Mouse (Mus musculus): ENCODE data around the gene Nrxn1. TPM values are rescaled to one million over a fixed set of nuclear protein-coding genes. Genes with fewer than 3 reads are reported as not detected.

Nrxn1 gene
- total and polyA plus RNA-seq, 3 experiments = not detected

- Histone ChIP-seq H3K27ac (ENCODE audit: control insufficient read depth, low read depth, low read length) (no peak overlapping the region), H3K27me3 (ENCODE audit: control insufficient read depth in 1 of 2, insufficient read depth in 2 of 2, low read length in 2 of 2) (no peaks in the 10 kb centered on the region), H3K4me1 (ENCODE audit: control insufficient read depth in 1 of 2, insufficient read depth in 2 of 2, low read length in 2 of 2) (no peaks in the 10 kb centered on the region), H3K36me3 (ENCODE audit: control insufficient read depth in 1 of 2, insufficient read depth in 2 of 2, low read length in 2 of 2) (no peaks in the 10 kb centered on the region), H3K4me3 (ENCODE audit: control insufficient read depth in 1 of 2, insufficient read depth in 1 of 2, low read depth in 2 of 2, low read length in 2 of 2) (no peak overlapping the region), H3K9ac (ENCODE audit: control insufficient read depth, low read depth, low read length, poor library complexity, severe bottlenecking) (no peak overlapping the region), H3K9me3 (replicated peaks; ENCODE audit: insufficient read depth, low read length) (no peaks in the 10 kb centered on the region), H3K79me2 (ENCODE audit: control insufficient read depth, insufficient read depth, low read length, poor library complexity) (no peaks in the 10 kb centered on the region)
- TF ChIP-seq BHLHE40 (IDR thresholded peaks at IDR 0.05; ENCODE audit: borderline replicate concordance, low read depth, low read length) (no peak), MAX (IDR thresholded peaks at IDR 0.05; ENCODE audit: low read length) (no peak), TCF12 (IDR thresholded peaks at IDR 0.05; ENCODE audit: low read depth, low read length) (no peak), ZKSCAN1 (IDR thresholded peaks at IDR 0.05; ENCODE audit: low read depth, low read length) (no peak), ELF1 (IDR thresholded peaks at IDR 0.05; ENCODE audit: low read depth, low read length) (no peak), POLR2A (IDR thresholded peaks at IDR 0.05; ENCODE audit: control insufficient read depth in 1 of 2, insufficient read depth in 1 of 2, low read depth in 1 of 2, low read length in 2 of 2, poor library complexity in 1 of 2) (no peak), POLR2AphosphoS5 (IDR thresholded peaks at IDR 0.05; ENCODE audit: borderline replicate concordance, low read depth, low read length) (no peak), GATA1 (IDR thresholded peaks at IDR 0.05; ENCODE audit: low read depth, low read length) (no peak), MEF2A (IDR thresholded peaks at IDR 0.05; ENCODE audit: extremely low read depth, insufficient replicate concordance, low read depth, low read length, poor library complexity, severe bottlenecking) (no peak)
- DNase-seq (ENCODE audit: low read depth, low spot score) = no peak
These were observed 3.9 kb downstream of the Nrxn1 start for GRCm38 (mm10) chr17:91088991-91089390.

- H3K9me3 ChIP-seq (replicated peaks; ENCODE audit: insufficient read depth, low read length) = no peaks in the 10 kb centered on the region
- TF ChIP-seq POLR2AphosphoS2 (IDR thresholded peaks at IDR 0.05; ENCODE audit: low read length) (no peak), TBP (IDR thresholded peaks at IDR 0.05; ENCODE audit: low read depth, low read length) (no peak), ZKSCAN1 (IDR thresholded peaks at IDR 0.05; ENCODE audit: low read depth, low read length) (no peak), POLR2AphosphoS5 (IDR thresholded peaks at IDR 0.05; ENCODE audit: borderline replicate concordance, low read depth, low read length) (no peak), CTCF (IDR thresholded peaks at IDR 0.05 in 2 of 3, conservative IDR thresholded peaks at IDR 0.05 in 1 of 3; ENCODE audit: control insufficient read depth in 1 of 3, insufficient read depth in 1 of 3, low read depth in 2 of 3, low read length in 3 of 3, poor library complexity in 1 of 3, severe bottlenecking in 1 of 3) (no peak), CHD1 (IDR thresholded peaks at IDR 0.05; ENCODE audit: low read depth, low read length) (no peak), NRF1 (IDR thresholded peaks at IDR 0.05; ENCODE audit: insufficient read depth, low read depth, low read length, poor library complexity, severe bottlenecking) (no peak), NELFE (IDR thresholded peaks at IDR 0.05; ENCODE audit: low read depth, low read length) (no peak), MYB (IDR thresholded peaks at IDR 0.05; ENCODE audit: low read depth, low read length) (no peak), MAX (IDR thresholded peaks at IDR 0.05; ENCODE audit: low read length) (no peak), ZMIZ1 (IDR thresholded peaks at IDR 0.05; ENCODE audit: low read depth, low read length) (no peak), TAL1 (IDR thresholded peaks at IDR 0.05; ENCODE audit: low read length) (no peak), ZC3H11A (IDR thresholded peaks at IDR 0.05; ENCODE audit: low read depth, low read length) (no peak)
- no peaks in the 10 kb centered on the region for H3K36me3 ChIP-seq (ENCODE audit: control insufficient read depth in 1 of 2, insufficient read depth in 2 of 2, low read length in 2 of 2)
- no peak overlapping the region for H3K27ac ChIP-seq (ENCODE audit: control insufficient read depth, low read depth, low read length)
- no peak overlapping the region for H3K9ac ChIP-seq (ENCODE audit: control insufficient read depth, low read depth, low read length, poor library complexity, severe bottlenecking)
- no peak for DNase-seq (ENCODE audit: low read depth, low spot score)
- no peaks in the 10 kb centered on the region for H3K79me2 ChIP-seq (ENCODE audit: control insufficient read depth, insufficient read depth, low read length, poor library complexity)
- H3K27me3 ChIP-seq (ENCODE audit: control insufficient read depth in 1 of 2, insufficient read depth in 2 of 2, low read length in 2 of 2) = no peaks in the 10 kb centered on the region
- H3K4me1 ChIP-seq (ENCODE audit: control insufficient read depth in 1 of 2, insufficient read depth in 2 of 2, low read length in 2 of 2) = no peaks in the 10 kb centered on the region
- no peak overlapping the region for H3K4me3 ChIP-seq (ENCODE audit: control insufficient read depth in 1 of 2, insufficient read depth in 1 of 2, low read depth in 2 of 2, low read length in 2 of 2)
These were observed 4.7 kb downstream of the Nrxn1 start for GRCm38 (mm10) chr17:91088037-91088715.

Measured in MEL (cell line).